Mouse (Mus musculus) embryo, embryonic 9.5 days (tissue): ENCODE data around the gene Cdh15.

Experiments used
- DNase-seq: peaks from one replicate; pipeline ENCODE4 v3.0.0-alpha.2; 2017; ENCODE audit errors: extremely low spot score

Cdh15 gene

DNA sequence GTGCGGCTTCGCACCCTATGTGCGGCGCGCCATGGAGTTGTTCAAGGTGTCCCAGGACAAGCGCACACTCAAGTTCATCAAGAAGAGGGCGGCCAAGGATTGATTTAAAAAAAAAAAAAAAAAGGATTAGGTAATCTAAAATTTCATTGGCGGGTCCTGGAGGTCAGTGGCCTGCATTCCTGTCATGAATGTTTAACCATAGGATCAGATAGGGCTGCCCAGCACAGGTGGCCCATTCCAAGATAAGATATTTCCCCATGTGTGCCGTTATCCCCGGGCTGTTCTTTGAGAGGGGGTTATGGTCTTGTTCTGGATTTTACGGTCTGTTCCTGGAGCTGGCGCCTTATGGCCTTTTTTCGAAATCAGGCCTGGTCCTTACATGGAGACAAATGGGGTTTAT lies 11.1 kb upstream of the Cdh15 start:
- no peak for DNase-seq

GRCm38 (mm10) chr8:122844161-122844560 lies 3.6 kb upstream of the Cdh15 start:
- DNase-seq: no peak

GRCm38 (mm10) chr8:122845662-122846061 lies 2.1 kb upstream of the Cdh15 start:
- no peak for DNase-seq

- no peak for DNase-seq
Observed at GRCm38 (mm10) chr8:122849152-122849910, 1.6 kb downstream of the Cdh15 start.

DNA sequence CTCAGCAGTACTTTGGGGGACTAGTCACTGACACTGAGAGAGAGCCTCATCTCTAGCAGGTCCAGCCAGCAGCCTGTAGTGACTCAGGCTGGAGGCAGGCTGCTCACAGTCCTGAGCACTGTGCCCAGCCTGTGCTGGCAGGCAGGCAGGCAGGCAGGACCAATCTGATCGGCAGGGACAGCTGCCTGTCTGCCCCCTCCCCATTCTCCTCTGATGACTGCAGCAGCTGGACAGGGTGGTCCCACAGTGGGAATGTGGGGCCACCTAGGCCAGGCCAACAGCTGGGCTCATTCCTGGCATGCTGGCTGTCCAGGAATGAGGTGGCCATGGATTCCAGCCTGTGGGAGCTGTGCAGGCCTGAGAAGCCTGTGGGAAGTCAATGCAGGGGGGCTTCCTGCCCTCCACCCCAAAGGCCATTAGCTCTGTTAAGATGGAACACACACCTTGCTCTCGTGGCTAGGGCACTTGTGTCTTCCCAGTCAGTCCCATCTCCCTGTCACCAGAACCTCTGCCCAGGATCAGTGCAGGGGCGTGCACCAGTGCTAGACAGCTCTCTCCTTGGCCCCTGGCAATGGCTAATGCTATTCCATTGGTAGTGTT lies 3.0 kb downstream of the Cdh15 start:
- DNase-seq: no peak

DNA sequence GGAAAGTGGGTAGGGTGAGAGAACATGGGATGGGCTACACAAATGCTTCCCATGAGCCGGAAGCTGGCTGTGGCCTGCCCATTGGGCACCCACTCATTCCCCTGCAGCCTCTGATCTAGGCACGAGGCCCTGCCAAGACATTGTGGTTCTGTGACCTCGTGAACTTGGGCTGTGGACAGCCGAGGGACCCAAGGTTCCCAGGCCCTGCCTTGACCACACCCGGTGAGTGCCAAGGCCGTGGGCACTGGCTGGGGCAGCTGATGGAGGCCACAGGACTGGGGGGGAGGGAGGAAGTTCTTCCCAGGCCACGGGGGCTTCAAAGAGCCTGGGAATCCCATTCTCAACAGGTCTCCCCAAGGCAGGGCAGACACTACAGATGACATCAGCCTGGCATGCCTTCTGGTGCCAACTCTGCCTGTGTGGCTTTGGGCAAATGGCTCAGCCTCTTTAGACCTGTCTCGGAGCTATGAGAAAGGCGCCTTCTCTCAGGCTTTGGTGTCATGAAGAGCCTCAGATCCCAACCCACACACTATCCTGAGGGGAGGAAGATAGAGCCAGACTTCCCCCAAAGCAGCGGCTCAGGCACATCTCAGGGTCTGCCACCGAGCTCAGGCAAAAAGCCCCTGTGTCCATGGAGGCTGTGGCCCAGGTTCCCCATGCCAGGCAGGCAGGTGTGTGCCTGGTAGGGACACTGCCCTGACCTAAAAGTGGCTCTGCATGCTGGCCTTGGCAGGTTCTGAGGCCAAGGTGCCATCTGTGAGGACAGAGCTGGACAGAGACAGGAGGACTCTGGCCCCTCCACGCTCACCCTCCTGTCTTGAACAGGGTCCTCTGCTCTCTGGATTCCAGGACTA lies 4.2 kb downstream of the Cdh15 start:
- no peak for DNase-seq

- DNase-seq: no peak
Observed at GRCm38 (mm10) chr8:122852546-122852905, 4.8 kb downstream of the Cdh15 start.

- peak; percentile 58 for DNase-seq
Observed at GRCm38 (mm10) chr8:122853340-122853771, 5.6 kb downstream of the Cdh15 start.

GRCm38 (mm10) chr8:122854388-122854787 lies 6.6 kb downstream of the Cdh15 start:
- DNase-seq: no peak

DNA sequence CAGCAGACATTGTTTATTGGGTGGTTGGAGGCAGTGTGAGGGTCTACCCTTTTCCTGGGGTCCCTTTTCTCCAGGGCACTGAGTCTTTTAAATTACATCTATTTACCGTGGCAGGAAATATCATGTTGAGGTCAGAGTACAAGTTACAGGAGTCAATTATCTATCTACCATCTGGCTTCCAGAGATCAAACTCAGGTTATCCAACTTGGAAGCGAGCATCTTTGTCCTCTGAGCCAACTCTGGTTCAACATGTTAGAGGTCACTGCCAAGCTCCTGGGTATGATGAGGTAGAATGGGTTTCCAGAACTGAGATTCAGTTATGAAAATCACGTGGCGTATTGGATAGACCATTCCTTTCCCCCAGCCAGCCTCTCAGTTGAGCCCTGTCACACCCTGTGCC lies 7.4 kb downstream of the Cdh15 start:
- no peak for DNase-seq

- DNase-seq: no peak
Observed at GRCm38 (mm10) chr8:122856288-122856687, 8.5 kb downstream of the Cdh15 start.

DNA sequence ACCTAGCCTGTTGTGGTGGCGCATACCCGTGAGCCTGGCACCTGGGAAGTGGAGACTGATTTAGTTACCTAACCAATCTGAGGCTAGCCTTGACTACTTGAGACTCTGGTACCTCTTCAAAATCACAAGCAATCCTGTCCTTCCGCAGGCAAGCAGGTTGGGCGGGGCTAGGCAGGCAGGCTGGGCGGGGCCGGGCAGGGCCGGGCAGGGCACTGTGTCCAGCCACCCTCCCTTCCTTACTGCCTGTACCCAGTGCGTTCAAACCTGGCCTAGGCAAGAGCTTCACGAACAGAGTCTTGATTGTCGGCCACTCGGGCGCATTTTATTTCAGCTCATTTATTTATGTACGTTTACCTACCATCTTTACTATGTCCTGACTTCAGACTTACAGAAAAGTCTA lies 12.1 kb downstream of the Cdh15 start:
- no peak for DNase-seq

GRCm38 (mm10) chr8:122864719-122865129 lies 17.0 kb downstream of the Cdh15 start:
- DNase-seq: no peak

GRCm38 (mm10) chr8:122865441-122865840 lies 17.7 kb downstream of the Cdh15 start:
- no peak for DNase-seq

DNA sequence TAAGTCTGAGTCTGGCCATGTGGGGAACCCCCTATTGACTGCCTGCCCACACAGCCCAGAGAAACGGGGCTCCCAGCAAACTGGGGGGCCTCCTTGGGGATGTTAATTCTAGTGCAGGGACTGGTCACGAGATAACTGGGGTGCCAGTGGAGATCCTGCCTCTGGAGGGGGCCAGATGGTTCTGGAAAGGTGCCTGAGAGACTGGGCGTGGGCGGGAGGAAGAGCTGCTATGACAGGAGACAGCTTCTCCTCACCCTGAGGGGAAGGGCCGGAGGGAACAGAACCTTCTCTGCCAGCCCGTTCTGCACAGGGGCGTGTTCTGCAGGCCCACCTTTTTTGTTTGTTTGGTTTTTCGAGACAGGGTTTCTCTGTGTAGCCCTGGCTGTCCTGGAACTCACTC lies 18.5 kb downstream of the Cdh15 start:
- no peak for DNase-seq

DNA sequence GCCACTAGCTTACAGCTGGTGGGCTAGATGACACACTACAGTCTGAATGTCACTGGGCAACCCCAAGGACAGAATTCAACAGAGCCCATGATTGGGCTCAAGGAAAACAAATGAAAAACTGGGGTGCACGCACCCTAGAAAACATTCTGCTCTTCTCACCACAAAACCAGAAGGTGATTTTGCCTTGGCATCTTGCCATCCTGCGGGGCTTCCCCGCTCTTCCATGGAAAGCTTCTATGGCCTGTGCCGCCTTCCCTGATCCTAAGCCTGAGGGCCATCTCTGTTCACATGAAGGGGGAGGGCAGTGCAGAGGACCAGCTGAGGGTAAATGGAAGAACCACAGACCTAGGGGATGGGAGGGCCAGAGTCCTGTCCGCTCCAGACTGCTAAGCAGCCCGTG lies 20.2 kb downstream of the Cdh15 start:
- DNase-seq: no peak

- DNase-seq: peak; percentile 53
Observed at GRCm38 (mm10) chr8:122870377-122870863, 22.7 kb downstream of the Cdh15 start.

GRCm38 (mm10) chr8:122871663-122872062 lies 23.9 kb downstream of the Cdh15 start:
- no peak for DNase-seq

- no peak for DNase-seq
Observed at GRCm38 (mm10) chr8:122873171-122873570, 25.4 kb downstream of the Cdh15 start.

DNA sequence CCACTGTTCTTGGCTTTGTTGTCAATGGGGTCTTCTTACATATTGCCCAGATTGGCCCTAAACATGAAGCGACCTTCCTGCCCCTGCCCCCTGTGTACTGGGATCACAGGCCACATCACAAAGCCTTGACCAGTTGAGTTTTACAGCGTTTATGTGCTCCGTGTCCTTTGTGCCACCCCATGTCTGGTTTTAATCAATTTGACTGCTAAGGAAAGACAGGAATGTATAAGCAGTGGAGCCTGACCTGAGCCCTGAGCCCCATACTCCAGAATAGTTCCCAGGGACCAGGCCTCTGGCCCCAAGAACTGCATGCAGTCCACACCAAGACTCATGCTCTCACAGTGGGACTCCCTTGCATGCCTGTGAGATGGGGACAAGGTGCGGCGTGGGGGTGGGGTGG lies 27.4 kb downstream of the Cdh15 start:
- no peak for DNase-seq

GRCm38 (mm10) chr8:122878231-122878630 lies 30.5 kb downstream of the Cdh15 start:
- no peak for DNase-seq

DNA sequence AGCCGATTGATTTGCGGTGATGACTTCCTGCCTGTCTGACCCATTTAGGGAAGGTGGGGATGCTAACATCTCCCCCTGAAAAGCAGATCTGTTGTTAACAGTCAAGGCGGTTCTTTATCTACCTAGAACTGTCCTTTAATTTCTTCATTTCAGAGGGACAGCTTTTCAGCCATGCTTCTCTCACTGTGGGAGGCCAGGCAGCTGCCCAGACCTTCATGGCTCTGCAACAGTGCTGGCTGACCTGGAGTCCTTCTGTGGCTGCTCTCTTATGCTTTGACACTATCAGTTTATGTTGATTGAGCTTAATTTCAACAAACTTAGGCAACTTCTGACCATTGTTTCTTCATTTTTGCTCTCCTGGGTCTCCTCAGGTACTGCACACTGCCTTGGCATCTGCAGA lies 32.5 kb downstream of the Cdh15 start:
- DNase-seq: no peak

DNA sequence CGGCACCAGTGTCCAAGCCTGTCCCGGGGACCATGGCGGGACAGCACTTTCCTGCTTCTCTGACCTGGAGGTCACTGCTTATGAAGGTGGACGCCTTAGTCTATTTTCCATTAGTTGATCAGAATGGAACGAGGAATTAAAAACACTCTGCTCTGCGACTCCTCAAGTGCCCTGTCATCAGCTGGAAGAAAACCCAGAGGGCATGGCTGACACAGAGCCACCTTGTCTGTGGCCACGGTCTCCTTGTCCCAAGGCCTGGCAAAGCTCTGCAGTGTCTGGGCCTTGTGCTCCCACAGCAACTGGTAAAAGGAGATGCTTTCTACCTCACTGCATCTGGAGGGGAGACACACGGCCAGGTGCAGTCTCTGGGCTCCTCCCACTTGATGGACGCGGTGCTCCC lies 35.9 kb downstream of the Cdh15 start:
- no peak for DNase-seq
